Mouse (Mus musculus) adrenal gland, adult (tissue): ENCODE measurements at regions not wholly inside any gene's neighbourhood (a gene's known extent, or its start where the extent isn't known, plus 50 kb on each side); places are given as distances from the start of the nearest gene placed in this dataset.
A peak's percentile ranks its signal among the peaks of the same experiment; 100 is the strongest.

Experiments
- DNase-seq, 2 experiments: peaks; one replicate each; pipeline ENCODE4 v3.0.0; 2022 to 2023; ENCODE audit warnings: low spot score in 1 of 2; ENCODE audit not compliant: inconsistent age in 2 of 2

DNA sequence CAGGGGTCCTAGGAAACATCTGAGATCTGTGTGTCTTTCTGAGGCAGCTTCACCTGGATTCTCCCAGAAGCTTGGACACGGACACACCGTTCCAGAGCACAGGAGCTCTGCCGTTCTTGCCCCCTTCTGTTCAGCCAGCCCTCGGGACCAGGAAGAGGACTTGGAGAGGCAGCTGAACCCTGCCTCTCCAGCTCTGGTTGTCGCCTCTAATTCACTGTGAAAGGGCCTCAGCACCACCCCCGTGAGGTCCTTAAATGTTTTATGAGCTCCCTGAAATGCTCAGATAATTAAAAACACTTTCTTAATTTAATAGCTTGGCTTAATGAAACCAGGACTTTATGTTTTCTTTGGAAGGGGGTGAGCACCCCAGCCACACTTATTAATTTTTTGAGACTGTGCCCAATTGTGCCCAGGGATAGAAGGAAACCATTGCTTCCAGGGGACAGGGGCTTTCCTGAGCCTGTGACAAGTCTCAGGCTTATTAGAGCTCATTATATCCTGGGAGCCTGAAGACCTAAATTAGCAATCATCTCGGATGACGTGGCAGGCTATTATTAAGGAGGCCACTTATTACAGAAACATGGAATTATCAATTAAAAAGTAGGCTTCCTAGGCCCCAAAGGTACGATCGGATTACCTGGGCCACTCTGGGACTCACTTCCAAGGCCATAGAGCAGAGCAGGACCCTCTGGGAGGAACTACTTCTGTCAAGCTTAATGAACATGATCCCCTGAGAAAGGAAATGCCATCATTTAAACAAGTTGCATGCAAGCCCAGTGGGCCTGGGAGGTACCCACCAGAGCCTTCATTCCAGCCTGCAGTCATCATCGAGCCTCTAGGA, 263.4 kb upstream of the Dynlrb2 start:
- no peak for DNase-seq

DNA sequence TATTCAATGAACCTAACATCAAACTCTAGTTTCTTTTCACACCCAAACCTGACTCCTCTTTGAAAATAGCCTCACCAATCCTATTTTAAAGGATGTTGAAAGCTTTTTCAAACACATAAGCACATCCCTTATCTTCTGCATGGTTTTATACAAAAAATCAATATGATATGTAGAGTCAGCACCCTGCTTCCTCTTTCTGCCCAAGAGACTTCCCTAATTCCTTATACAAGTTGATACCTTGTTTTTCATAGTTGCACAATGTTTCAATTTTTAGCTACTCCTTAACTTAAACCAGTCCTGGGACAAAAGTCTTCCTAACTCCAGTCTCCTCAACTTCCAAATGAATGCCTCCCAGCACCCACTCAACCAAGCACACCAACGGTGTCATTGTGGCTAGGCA, 266.1 kb upstream of the Dynlrb2 start:
- DNase-seq: no peak

DNA sequence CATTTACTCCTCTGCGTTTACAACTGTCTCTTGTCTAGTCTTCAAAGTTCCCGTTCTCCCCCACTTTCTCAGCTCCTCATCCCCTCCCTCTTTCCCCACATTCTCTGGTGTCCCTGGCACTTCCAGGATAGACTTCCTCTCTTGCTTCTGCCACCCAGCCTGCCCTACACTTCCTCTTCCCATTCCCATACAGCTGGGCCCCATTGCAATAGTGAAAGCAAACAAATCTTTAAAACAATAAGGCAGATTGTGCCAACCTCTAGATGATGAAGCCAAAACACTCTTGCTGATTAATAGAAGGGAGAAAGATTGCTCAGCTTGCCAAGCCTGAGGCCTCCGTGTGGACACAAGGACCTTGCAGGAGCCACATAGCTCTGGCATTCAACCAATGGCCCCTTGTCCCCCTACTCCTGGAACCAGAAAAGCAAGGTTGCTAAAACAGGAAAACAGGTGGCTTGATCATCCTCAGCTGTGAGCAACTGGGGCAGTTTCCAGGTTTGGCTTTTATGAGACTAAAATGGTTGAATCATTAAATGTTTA, 267.1 kb upstream of the Dynlrb2 start:
- no peak for DNase-seq

DNA sequence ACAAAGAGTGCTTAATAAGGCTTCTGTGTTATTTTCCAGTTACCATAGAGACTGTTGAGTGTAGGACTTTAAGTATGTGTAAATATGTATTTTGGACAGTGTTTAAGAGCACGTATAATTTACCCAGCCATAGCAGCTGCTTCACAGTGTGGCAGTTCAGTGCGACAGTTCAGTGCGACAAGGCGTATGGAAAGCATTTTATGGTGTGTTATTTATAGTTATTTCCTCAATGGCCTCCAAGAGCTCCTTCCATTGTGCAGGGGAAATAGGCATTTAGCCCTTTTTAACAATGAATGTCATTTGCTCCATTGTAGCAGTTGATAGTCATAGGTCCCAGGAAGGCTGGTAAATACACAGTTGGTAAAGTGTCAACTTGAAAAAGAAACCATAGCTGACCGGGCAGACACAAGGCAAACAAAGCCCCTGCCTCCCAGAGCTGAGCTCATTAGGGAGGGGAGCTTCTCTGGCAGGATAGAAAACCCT, 275.1 kb upstream of the Dynlrb2 start:
- DNase-seq: no peak

DNA sequence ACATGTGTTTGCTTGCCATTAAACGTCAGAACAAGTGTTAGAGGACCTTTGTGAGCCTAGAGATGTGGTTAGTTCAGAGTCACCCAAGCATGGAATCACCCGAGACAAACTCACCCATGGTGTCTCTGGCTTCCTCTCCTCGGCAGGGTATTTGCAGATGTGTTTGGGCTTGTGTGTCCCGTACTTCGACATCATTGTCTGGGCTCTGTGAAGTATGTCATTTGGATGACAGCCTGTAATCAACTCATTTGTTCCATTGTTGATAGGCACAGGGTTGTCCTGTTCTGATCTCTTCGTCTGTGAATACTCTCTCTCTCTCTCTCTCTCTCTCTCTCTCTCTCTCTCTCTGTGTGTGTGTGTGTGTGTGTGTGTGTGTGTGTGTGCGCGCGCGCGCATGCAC, 277.8 kb upstream of the Dynlrb2 start:
- no peak for DNase-seq

DNA sequence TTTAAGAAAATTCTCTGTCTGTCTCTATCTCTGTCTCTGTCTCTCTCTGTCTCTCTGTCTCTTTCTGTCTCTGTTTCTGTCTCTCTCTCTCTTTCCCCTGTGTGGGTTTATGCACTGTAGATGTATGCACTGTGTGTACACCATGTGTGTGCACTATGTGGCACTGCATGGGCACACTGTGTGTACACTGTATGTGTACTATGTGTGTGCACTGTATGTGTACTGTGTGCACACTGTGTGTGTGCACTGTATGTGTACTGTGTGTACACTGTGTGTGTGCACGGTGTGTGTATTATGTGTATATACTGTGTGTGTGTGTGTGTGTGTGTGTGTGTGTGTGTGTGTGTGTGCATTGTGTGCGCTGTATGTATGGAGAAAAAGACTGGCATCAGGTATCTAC, 281.5 kb upstream of the Dynlrb2 start:
- no peak for DNase-seq

DNA sequence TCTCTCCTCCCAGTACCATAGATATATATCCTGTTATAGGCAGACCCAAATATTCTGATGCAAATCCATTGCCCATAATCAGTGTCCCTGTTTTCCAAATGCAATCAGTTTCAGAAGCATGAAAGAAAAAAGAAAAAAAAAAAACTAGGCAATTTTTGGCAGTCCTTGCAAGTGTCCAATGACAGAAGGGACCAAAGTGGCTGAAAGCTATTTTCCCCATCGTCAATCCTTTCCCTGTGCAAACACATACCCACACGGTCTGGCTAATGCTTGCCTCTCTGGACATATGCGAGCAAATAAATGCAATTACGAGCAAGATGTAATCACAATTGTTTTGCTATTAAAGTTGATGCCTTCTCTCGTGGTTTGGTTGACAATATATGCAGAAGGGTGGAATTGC, 288.9 kb upstream of the Dynlrb2 start:
- no peak for DNase-seq

DNA sequence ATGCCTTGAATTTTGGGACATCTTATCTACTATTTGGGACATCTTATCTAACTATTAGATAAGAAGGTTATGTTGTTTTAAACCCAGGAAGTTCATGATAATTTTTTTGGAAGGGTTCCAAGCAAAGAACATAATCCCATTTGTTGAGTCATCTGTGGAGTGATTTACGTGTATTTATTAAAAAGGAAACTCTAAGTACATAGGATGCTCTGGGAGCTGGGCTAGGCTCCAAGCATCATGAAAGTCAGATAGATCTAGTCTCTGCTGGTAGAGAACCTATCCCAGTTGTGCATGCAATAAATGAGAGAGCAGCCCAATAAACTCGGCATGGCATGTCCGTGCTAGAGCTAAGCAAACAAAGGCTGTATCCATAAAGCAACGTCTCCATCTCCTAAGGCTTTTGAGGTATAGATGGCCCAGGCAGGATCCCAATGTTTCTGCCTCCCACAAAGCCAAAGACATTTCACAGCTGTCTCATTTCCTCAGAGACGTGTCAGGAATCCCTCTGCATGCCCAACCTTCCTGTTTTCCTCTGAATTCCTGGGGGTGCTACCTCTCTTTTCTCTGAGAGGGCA, 289.4 kb upstream of the Dynlrb2 start:
- peak in 1 of 2 experiments; percentile 28 for DNase-seq

DNA sequence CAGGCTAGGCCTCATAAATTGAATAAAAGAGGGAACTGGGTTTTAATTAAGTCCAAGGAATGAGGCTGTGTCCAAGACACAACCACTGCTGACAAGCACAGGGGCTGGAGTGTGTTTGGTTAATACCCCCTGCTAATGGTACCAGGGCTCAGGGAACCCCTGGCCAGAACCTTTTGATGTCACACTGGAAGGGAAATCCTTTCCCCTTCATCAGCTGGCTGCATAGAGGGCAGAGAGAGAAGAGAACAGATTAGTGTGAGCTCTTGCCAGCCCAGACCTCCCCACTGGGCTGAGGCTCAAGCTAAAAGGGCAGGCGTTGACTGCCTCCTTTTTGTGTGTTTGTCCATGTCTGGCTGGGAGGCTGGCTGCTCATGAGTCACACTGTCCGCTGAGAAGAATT, 301.1 kb upstream of the Dynlrb2 start:
- no peak for DNase-seq

DNA sequence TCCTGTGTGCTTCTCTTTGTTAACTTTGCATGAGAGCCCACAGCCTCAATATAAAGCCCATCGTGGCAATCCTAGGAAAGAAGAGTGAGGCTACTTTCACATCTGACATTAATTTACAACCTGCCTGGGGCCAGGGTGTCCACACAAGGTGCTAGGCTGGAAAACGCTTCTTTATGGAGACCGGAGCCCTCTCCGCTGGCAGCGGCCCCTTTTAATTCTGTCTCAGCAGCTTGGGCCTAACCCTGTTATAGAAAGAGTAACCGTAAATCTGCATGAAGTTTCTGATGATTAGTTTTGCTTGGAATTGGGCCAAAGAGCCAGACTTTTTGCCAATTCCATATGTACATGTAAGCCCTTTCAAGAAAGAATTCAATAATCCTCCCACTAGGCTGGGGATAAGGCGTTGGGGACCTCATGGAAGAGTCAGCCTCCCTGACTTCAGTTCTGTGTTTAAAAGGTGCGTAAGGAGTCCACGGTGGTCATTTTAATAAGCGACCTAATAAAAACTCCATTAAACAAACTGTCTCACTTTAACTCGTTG, 304.2 kb upstream of the Dynlrb2 start:
- no peak for DNase-seq

DNA sequence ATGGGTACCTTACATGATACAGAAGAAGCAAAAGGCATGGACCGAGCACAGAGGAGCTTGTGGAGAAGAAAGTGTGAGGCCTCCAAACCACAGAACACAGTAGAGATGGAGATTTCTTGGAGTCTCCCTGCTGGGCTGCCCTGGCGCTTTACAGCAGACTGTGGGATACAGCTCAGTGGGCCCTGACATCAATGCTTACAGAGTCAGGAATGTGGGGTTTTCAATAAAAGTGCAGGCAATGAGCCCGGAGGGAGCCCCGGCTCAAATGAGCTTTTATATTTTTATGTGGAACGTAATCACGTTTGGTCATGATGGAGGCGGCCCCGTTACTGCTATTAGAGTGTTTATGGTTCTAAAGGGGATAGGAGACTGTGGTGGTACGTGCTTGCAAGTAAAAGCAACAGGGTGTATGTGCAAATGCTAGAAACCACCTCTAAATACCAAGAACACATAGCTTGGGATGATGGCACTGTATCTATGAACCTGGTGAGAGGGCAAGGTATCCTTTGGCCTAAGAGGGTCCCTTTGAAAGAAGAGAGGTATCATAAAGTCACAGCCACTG, 308.1 kb upstream of the Dynlrb2 start:
- DNase-seq: no peak

DNA sequence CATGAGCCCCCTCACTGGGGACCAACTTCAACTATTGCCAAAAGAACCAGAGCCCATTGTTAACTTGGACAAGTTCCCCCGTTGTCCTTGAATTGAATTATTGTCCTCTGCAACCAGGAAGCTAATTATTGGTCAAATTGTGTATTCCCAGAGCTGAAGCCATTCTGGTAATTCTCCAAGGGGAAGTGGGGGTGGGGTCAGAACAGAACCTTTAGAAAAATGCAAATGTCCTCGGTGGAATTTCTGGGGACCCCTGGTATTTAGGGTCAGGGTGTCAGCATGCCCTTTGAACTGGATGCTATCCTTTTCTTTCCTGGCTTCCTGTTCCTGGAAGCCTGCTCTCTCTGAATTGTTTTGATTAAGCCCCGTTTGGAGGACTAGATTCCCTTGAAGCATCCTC, 312.7 kb upstream of the Dynlrb2 start:
- DNase-seq: peak in 1 of 2 experiments; percentile 17

DNA sequence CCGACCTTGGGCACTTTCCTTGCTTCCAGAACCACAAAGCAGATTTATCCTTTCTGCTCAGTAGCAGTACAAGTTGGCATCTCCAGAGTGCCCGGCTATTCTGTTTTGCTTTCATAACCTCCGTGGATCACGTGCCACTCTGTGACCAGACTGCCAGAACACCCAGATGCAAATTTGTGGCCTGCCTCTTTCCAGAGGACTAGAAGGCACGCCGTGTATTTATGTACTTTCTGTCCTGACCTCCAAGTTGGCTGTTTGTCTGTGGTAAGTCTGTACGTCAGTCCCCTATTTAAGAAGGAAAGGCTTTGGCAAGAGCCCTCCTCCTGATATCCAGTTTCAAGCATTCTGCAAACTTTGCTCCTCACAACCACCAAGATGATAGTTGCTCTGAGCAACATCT, 319.6 kb upstream of the Dynlrb2 start:
- DNase-seq: peak in 1 of 2 experiments; percentile 23

DNA sequence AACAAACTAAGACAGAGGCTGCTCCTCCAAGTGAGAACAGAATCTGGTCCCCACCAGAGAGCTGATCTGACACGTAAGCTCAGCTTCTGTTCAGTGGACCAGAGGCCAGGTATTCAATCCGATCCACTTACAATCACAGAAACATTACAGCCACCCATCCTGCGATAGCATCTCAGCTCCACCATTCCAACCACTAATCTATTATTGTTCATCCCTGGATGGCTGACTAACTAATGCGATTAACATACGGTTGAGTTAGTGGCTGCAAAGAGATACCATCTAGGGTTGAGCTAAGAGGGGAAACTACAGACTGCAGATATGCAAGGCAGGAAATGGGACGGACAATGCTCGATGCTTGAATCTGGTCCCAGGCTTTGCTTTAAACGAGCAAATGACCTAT, 320.5 kb upstream of the Dynlrb2 start:
- DNase-seq: no peak

DNA sequence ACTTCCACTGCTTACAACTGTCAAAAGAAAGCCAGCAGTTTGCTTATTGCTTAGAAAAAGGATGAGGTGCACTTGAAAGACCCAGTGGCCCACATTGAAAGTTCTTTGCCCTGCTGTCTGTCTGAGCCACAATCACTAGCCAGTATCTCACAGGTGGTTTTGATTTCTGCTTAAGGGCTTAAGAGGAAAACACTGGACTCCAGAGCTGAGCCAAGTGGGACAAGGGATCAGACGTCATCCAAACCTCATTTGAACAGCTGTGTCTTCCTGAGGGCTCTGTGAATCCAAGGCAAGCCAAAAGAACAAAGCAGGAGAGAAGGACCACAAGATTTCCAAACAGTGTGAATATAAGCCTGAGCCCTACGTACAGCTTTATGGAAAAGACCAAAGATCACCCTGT, 326.8 kb upstream of the Dynlrb2 start:
- no peak for DNase-seq

DNA sequence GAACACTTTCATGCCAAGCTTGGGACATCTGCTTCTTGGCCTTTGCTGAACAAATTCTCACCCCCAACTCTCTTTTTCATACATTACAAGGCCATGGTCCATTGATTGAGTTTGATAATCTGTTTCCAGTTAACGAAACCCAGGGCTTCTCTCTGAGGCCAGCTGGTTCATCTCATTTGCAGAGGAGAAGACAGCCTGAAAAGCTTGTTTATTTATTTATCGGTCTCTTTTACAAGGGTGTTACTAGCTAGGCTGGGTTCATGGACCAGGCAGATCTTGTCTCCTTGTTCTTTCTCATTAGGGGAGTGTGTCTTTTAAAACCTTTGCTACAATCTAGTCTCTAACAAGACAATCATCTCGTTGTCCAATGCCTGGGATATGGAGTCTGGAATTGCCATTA, 329.9 kb upstream of the Dynlrb2 start:
- DNase-seq: no peak

DNA sequence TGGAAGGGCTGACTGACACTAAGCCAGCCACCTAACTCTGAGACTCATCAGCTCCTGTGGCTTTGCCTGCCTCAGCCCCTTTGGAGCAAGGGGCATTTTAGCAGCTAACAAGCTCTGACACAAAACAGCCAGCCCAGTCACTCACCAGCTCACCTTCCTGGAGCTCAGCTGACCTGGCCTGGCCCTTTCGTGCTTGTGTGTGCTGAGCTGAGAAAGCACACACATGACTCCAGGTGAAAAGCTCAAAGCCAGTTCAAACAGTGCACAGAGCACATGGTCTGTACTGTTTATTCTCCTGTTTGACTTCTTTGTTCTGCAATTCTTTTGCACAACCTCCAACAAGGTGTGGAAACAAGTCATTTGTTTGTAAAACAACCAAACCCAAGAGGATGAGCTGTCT, 330.8 kb upstream of the Dynlrb2 start:
- no peak for DNase-seq

DNA sequence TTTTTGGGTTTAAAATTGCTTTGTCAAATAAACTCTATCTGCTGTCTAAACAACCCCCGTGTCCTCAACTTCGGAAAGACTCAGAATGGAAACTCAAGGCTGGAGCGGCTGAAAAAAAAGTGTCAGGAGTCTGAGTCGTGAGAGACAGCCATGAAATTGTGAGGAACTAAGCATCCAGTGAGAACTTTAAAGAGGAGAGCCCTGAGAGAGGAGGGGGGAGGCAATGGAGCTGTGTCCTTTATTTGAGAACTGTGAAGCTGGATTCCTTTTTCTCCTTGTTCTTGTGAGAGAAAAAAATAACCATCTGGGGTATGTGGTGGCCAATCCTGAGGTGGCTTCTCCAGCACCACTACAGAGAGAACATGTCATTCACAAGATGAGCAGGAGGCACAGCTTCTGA, 336.9 kb upstream of the Dynlrb2 start:
- DNase-seq: no peak

DNA sequence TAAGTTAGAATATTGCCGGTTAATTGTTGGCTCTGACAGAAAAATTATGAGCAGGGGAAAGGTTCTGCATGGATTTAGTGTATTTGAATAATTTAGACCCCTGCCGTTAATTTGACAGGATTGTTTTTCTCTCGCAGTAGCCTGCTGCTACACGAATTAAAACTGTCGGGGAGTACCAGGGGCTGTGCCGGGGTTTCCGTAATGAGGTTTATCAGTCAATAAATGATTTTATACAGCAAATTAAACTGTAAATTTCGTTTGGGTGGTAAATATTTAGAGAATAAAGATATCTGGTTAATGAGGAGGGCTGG, 339.8 kb upstream of the Dynlrb2 start:
- no peak for DNase-seq

DNA sequence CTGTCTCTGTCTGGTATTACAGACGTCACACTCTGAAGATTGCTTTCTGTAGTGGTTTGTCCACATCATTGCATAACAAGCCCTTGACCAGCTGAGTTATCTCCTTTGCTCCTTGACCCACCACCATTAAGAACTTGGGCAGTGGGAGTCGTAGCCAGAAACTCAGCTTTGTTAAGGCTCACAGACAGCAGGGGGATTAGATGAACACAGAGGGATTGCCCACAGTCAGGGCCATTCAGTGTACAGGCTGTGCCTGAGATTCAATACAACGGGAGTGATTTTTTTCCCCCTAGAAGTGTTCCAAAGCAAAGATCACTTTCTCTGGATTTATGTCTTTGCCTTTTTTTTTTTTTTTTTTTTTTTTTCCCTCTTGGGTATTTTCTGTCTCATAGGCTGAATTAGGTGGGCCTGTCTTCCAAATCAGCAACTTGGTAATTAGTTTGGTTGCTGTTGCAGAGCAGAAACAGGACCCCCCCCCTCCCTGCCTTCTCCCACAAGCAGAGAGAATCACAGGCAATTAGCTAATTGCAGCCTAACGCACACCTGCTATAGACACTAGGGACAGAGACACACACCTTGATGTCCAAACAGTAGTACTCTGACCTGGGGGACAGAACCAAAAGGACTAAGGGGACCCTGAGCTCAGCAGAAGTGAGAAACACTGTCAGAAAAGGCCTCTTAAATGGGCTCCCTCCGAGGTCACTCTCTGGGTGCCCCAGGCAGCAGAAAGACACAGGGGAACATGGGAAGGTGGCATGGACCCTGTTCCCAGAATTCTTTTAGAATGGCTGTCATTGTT, 340.4 kb upstream of the Dynlrb2 start:
- DNase-seq: no peak

DNA sequence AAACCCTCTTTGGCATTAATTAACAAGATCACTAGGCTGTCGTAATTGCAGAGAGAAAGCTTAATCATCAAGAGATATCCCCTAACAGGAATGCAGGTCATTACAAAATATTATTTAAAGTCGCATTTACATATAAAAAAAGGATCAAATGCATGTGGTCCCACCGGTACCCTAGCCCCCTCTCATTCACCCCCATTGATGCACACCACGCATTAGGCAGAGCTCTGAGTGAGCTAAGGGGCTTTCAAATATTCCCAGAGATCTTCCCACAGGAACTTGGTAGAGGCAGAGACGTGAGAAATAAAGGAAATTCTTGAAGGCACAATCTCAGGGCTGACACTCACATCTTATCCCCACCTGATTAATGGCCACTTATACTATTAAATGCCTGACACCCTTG, 343.8 kb upstream of the Dynlrb2 start:
- no peak for DNase-seq
